Mouse (Mus musculus) central nervous system, embryonic 11.5 days (tissue): Measurements from ENCODE around the gene Emg1. TPM values are rescaled to one million over a fixed set of nuclear protein-coding genes. Genes with fewer than 3 reads are reported as not detected.

Experiments
- polyA plus RNA-seq: library from polyadenylated mRNA; depleted of rRNA; stranded (reverse); fragments of >200 nt; gene quantifications from 2 replicates; pipeline ENCODE4 v1.2.3, GENCODE M21; 2012; rRNA removed

Gene Emg1
- polyA plus RNA-seq, result 177 and 187 TPM in 2 replicates

GRCm38 (mm10) chr6:124711824-124712782 is at the start of gene Emg1, which contains the start of gene Phb2:
Gene Emg1 (minus strand): TSS chr6:124712178.
Gene Phb2 (plus strand): TSS chr6:124712336.

GRCm38 (mm10) chr6:124755831-124756595 is 44.0 kb upstream of the Emg1 start, which contains the start of the genes Gm45234 and Atn1:
Gene Gm45234 (minus strand): TSS chr6:124756021.
Gene Atn1 (minus strand): TSS chr6:124756524.

GRCm38 (mm10) chr6:124740888-124741761 is 29.1 kb upstream of the Emg1 start, which contains the start of gene Grcc10:
Gene Grcc10 (minus strand): TSS chr6:124741374.

GRCm38 (mm10) chr6:124738511-124739023 is 26.6 kb upstream of the Emg1 start, which contains the start of gene Ptpn6:
Gene Ptpn6 (minus strand): TSS chr6:124738714.

GRCm38 (mm10) chr6:124662477-124663423 is 49.2 kb downstream of the Emg1 start, which contains the start of gene Lpcat3:
Gene Lpcat3 (plus strand): TSS chr6:124663027.

Other genes starting within 250 kb of the Emg1 start
- 13.7 and 17.0 TPM in 2 replicates for gene Clstn3, start 247.4 kb downstream of the Emg1 start, polyA plus RNA-seq
- 0.32 and 0.35 TPM in 2 replicates for gene C1rl, start 219.1 kb downstream of the Emg1 start, polyA plus RNA-seq
- gene C1ra, start 199.8 kb downstream of the Emg1 start, polyA plus RNA-seq, result 0.12 and 0.24 TPM in 2 replicates
- 2.5 and 2.9 TPM in 2 replicates for gene C1s1, start 169.8 kb downstream of the Emg1 start, polyA plus RNA-seq
- not detected in 2 replicates for gene C1rb, start 141.9 kb downstream of the Emg1 start, polyA plus RNA-seq
- 0.24 and 0.26 TPM in 2 replicates for gene C1s2, start 76.1 kb downstream of the Emg1 start, polyA plus RNA-seq
- 36.6 and 50.7 TPM in 2 replicates for gene Lpcat3, start 49.2 kb downstream of the Emg1 start, polyA plus RNA-seq
- 185 and 198 TPM in 2 replicates for gene Phb2, start 158 bp upstream of the Emg1 start, polyA plus RNA-seq
- 5.3 and 7.8 TPM in 2 replicates for gene Ptpn6, start 26.5 kb upstream of the Emg1 start, polyA plus RNA-seq
- gene Grcc10, start 29.2 kb upstream of the Emg1 start, polyA plus RNA-seq, result 383 and 432 TPM in 2 replicates
- gene Gm45234, start 43.8 kb upstream of the Emg1 start, polyA plus RNA-seq, result 0.11 TPM in 1 of 2 replicates, not detected in the other
- gene Atn1, start 44.3 kb upstream of the Emg1 start, polyA plus RNA-seq, result 40.9 and 65.1 TPM in 2 replicates
- gene Eno2, start 57.5 kb upstream of the Emg1 start, polyA plus RNA-seq, result 9.1 and 11.8 TPM in 2 replicates
- gene Lrrc23, start 67.5 kb upstream of the Emg1 start, polyA plus RNA-seq, result 4.2 and 11.4 TPM in 2 replicates
- 6.0 and 8.9 TPM in 2 replicates for gene Spsb2, start 96.5 kb upstream of the Emg1 start, polyA plus RNA-seq
- 559 and 705 TPM in 2 replicates for gene Tpi1, start 102.1 kb upstream of the Emg1 start, polyA plus RNA-seq
- gene Usp5, start 117.3 kb upstream of the Emg1 start, polyA plus RNA-seq, result 111 and 146 TPM in 2 replicates
- 157 and 168 TPM in 2 replicates for gene Cdca3, start 117.4 kb upstream of the Emg1 start, polyA plus RNA-seq
- 2.2 and 3.0 TPM in 2 replicates for gene Gnb3, start 128.1 kb upstream of the Emg1 start, polyA plus RNA-seq
- gene P3h3, start 145.6 kb upstream of the Emg1 start, polyA plus RNA-seq, result 103 and 125 TPM in 2 replicates
- 13.4 and 15.2 TPM in 2 replicates for gene Gpr162, start 151.8 kb upstream of the Emg1 start, polyA plus RNA-seq
- 0.01 and 0.05 TPM in 2 replicates for gene Cd4, start 176.0 kb upstream of the Emg1 start, polyA plus RNA-seq
- 2.3 and 3.2 TPM in 2 replicates for gene Lag3, start 199.5 kb upstream of the Emg1 start, polyA plus RNA-seq
- 1,105 and 3,481 TPM in 2 replicates for gene Ptms, start 207.9 kb upstream of the Emg1 start, polyA plus RNA-seq
- gene Mlf2, start 219.2 kb upstream of the Emg1 start, polyA plus RNA-seq, result 358 and 360 TPM in 2 replicates